Mouse (Mus musculus) midbrain, embryonic 12.5 days (tissue): ENCODE measurements around the gene Lair1. TPM values are rescaled to one million over a fixed set of nuclear protein-coding genes. Genes with fewer than 3 reads are reported as not detected.

Experiments used
- ATAC-seq: fragments of 200-750 bp; cut with Nextera tagmentation; 2 replicates; pipeline ENCODE4 v1.8.0; 2017; ENCODE audit warnings: low read depth, moderate TSS enrichment, moderate library complexity; ENCODE audit not compliant: low FRiP score
- H3K27ac ChIP-seq: fragments of 300-500 bp; sonication (generic); replicated peaks from 2 replicates; pipeline ENCODE4 v1.5.1; 2016; ENCODE audit warnings: mild to moderate bottlenecking
- H3K27me3 ChIP-seq: fragments of 300-500 bp; sonication (generic); 2 replicates; pipeline ENCODE4 v1.6.1; 2016; ENCODE audit warnings: mild to moderate bottlenecking
- H3K36me3 ChIP-seq: fragments of 300-500 bp; sonication (generic); 2 replicates; pipeline ENCODE4 v1.6.1; 2016
- H3K4me1 ChIP-seq: fragments of 300-500 bp; sonication (generic); 2 replicates; pipeline ENCODE4 v1.6.1; 2016
- H3K4me2 ChIP-seq: fragments of 300-500 bp; sonication (generic); replicated peaks from 2 replicates; pipeline ENCODE4 v1.6.1; 2016; ENCODE audit warnings: mild to moderate bottlenecking, moderate library complexity
- H3K4me3 ChIP-seq: fragments of 300-500 bp; sonication (generic); 2 replicates; pipeline ENCODE4 v1.5.1; 2016; ENCODE audit warnings: mild to moderate bottlenecking
- H3K9ac ChIP-seq: fragments of 300-500 bp; sonication (generic); replicated peaks from 2 replicates; pipeline ENCODE4 v1.6.1; 2016; ENCODE audit warnings: mild to moderate bottlenecking, moderate library complexity
- H3K9me3 ChIP-seq: fragments of 300-500 bp; sonication (generic); 2 replicates; pipeline ENCODE4 v1.6.1; 2016; ENCODE audit warnings: mild to moderate bottlenecking
- WGBS: fragments of 180-500 bp; shearing (Covaris S2); methylation state at CpG from one replicate; pipeline ENCODE4 v1.1.7; 2016; 5-methylcytosine and 5-hydroxymethylcytosine counted together
- polyA plus RNA-seq: library from polyadenylated mRNA; unstranded; fragments of >200 nt; fragmentation: Nextera tagmentation; extraction: Ambion mirVana; gene quantifications from 2 replicates; pipeline ENCODE4 v1.2.1, GENCODE M21; 2016

The Lair1 gene
- polyA plus RNA-seq, result 1.4 and 1.7 TPM in 2 replicates

DNA sequence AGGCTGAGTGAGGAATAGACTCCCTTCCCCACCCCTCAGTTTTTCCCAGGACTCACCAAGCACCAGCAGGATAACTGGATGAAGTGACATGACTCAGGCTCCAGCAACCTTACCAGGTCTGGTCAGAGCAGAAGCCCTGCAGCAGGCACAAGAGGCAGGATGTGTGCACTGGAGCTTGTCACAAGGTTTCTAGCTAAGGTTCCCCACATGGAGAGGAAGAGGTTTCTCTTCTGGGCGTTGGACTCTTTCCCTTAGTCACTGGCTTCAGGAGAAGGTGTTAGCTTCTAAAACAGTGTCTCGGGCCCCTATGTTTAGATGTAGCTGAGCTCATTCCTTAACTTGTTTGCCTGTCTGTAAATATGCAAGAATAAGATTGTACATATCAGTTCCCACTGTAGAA is at the start of gene Lair1:
Lair1 (minus strand) TSS at position 192 of the 400 bp plus-strand sequence.
- no peak for ATAC-seq
- Histone ChIP-seq H3K4me3 (no peak within 1 kb of the TSS), H3K36me3 (no peaks in the 10 kb centered on the region), H3K4me2 (no peak within 1 kb of the TSS), H3K9me3 (no peaks in the 10 kb centered on the region), H3K9ac (no peak within 1 kb of the TSS), H3K4me1 (no peaks in the 10 kb centered on the region), H3K27me3 (no peaks in the 10 kb centered on the region), H3K27ac (no peak within 1 kb of the TSS)
- 75% methylated on average over 2 of the region's 2 CpGs for WGBS

DNA sequence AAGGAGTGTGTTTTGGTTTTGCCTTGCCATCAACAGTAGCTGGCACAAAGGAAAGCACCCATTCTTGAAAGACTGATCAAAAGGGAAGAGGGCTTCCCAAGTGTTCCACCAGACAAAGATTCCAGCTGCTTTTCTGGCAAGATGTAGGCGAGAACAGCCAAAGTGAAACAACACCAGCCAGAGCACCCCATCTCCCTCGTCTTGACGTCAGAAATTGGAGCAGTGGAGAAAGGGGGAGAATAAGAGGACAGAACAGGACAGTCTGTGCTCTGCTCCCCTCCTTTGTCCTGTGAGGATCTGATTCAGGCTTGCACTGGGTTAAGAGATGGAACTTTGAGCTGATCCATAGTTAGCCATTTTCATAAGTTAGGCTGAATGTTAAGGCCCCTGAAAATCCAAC is 48.8 kb upstream of the Lair1 start:
- H3K36me3 ChIP-seq, result no peaks in the 10 kb centered on the region
- WGBS, result 52% methylated on average over 3 of the region's 3 CpGs
- no peaks in the 10 kb centered on the region for H3K9me3 ChIP-seq
- H3K4me2 ChIP-seq, result no peak overlapping the region
- H3K4me1 ChIP-seq, result no peaks in the 10 kb centered on the region
- ATAC-seq, result no peak
- no peak overlapping the region for H3K9ac ChIP-seq
- H3K27ac ChIP-seq, result no peak overlapping the region
- H3K4me3 ChIP-seq, result no peak overlapping the region
- H3K27me3 ChIP-seq, result no peaks in the 10 kb centered on the region

DNA sequence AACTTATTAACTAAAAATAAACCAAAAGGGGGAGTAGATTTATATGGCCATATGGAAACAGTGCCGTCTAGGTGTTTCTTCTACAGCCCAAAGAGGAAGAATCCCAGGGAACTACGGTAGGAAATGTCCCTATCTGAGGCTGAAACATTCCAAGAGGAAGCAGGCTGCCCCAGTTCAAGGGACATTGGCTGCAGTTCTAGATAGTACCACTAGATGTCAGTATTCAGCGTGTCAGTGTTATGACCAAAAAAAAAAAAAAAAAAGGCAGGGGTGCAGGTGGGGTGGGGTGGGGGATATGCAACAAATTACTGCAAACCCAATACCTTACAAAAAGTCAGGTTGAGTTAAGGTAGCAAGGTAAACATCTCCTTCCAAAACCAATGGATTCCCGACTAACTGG is 40.4 kb upstream of the Lair1 start:
- no peak for ATAC-seq
- no peaks in the 10 kb centered on the region for H3K4me1 ChIP-seq
- no peak overlapping the region for H3K4me3 ChIP-seq
- no peaks in the 10 kb centered on the region for H3K36me3 ChIP-seq
- no peaks in the 10 kb centered on the region for H3K27me3 ChIP-seq
- no peak overlapping the region for H3K4me2 ChIP-seq
- WGBS, result 19% methylated on average over 4 of the region's 4 CpGs
- no peaks in the 10 kb centered on the region for H3K9me3 ChIP-seq
- H3K9ac ChIP-seq, result no peak overlapping the region
- no peak overlapping the region for H3K27ac ChIP-seq

DNA sequence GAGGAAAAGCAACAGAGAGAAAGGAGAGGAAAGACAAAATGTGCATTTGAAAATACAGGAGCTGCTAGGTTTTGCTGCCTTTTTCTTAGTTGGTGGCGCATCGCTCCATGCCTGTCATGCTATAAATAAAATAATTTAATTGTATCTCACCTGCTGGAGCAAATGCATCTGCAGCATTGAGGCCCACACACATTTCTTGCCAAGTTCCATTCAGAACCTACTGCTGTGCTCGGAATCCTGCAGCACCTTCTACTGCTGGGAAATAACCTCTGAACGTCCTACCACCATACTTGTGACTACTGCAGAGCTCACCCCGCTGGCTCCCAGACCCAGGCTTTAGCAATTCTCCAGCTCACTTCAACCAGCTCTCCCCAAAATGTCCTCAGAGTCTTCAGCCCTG is 38.1 kb upstream of the Lair1 start:
- H3K27ac ChIP-seq, result no peak overlapping the region
- H3K27me3 ChIP-seq, result no peaks in the 10 kb centered on the region
- no peak for ATAC-seq
- no peak overlapping the region for H3K9ac ChIP-seq
- H3K36me3 ChIP-seq, result no peaks in the 10 kb centered on the region
- H3K4me2 ChIP-seq, result no peak overlapping the region
- no peak overlapping the region for H3K4me3 ChIP-seq
- 85% methylated on average over 5 of the region's 5 CpGs for WGBS
- H3K4me1 ChIP-seq, result no peaks in the 10 kb centered on the region
- no peaks in the 10 kb centered on the region for H3K9me3 ChIP-seq

DNA sequence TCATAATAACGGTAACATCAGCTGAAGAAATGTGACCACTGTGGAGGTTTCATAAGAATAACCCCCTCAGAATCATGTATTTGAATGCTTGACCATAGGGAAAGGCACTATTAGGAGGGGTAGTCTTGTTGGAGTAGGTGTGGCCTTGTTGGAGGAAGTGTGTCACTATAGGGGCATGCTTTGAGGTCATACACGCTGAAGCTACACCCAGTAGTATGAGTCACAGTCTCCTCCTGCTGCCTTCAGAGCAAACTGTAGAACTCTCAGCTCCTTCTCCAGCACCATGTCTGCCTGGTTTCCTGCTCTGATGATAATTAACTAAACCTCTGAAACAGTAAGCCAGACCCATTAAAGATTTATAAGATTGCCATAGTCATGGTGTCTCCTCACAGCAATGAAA is 35.8 kb upstream of the Lair1 start:
- no peak for ATAC-seq
- Histone ChIP-seq H3K27ac (no peak overlapping the region), H3K4me3 (no peak overlapping the region), H3K4me2 (no peak overlapping the region), H3K4me1 (no peaks in the 10 kb centered on the region), H3K9me3 (no peaks in the 10 kb centered on the region), H3K27me3 (no peaks in the 10 kb centered on the region), H3K36me3 (no peaks in the 10 kb centered on the region), H3K9ac (no peak overlapping the region)
- 83% methylated on average over 2 of the region's 2 CpGs for WGBS

DNA sequence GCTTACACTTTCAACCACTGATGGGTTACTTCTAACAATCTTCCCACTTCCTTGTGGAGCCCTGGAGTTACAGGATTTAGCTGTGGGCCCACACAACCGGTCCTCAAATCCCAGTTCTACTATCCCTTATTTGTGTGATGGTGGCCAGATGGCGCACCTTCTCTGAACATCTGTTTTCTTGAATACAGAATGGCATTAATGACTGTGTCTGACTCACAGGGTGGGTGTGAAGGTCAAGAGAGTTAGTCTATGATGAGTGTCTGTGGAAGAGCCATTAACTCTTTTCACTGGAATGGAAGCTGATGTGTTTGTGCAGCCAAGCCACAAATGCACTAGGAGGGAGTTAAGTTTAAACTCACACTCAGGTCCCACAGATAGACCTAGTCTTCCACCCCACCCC is 35.3 kb upstream of the Lair1 start:
- H3K27ac ChIP-seq, result no peak overlapping the region

DNA sequence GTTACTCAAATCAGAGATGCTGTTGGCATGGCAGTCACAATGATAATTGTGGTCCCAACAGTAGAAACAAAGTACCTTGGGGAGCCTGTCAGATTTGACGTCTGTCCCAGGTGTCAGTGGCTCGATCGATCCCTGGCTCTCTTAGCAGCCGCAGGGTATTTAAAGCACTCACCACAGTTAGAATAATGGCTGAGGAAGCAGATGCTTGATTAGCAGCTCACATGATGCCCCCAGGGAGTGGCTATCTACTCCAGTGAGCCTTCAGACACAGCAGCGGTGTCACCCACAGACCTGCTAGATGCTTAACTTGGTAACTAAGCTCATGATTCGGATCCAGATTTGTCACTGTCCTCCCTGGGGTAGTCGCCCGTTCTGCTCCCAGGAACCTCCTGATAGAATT is 28.2 kb upstream of the Lair1 start:
- ATAC-seq, result no peak
- H3K27ac ChIP-seq, result no peak overlapping the region
- 56% methylated on average over 8 of the region's 8 CpGs for WGBS
- H3K27me3 ChIP-seq, result no peaks in the 10 kb centered on the region
- H3K9ac ChIP-seq, result no peak overlapping the region
- H3K4me3 ChIP-seq, result no peak overlapping the region
- H3K4me2 ChIP-seq, result no peak overlapping the region
- no peaks in the 10 kb centered on the region for H3K36me3 ChIP-seq
- no peaks in the 10 kb centered on the region for H3K9me3 ChIP-seq
- no peaks in the 10 kb centered on the region for H3K4me1 ChIP-seq

More for the DNA sequence above, 35.3 kb upstream of the Lair1 start:
- WGBS, result 81% methylated on average over 2 of the region's 2 CpGs
- no peaks in the 10 kb centered on the region for H3K4me1 ChIP-seq
- no peaks in the 10 kb centered on the region for H3K36me3 ChIP-seq
- no peaks in the 10 kb centered on the region for H3K27me3 ChIP-seq
- no peak overlapping the region for H3K4me3 ChIP-seq
- no peak overlapping the region for H3K9ac ChIP-seq
- no peak for ATAC-seq
- H3K9me3 ChIP-seq, result no peaks in the 10 kb centered on the region
- no peak overlapping the region for H3K4me2 ChIP-seq

DNA sequence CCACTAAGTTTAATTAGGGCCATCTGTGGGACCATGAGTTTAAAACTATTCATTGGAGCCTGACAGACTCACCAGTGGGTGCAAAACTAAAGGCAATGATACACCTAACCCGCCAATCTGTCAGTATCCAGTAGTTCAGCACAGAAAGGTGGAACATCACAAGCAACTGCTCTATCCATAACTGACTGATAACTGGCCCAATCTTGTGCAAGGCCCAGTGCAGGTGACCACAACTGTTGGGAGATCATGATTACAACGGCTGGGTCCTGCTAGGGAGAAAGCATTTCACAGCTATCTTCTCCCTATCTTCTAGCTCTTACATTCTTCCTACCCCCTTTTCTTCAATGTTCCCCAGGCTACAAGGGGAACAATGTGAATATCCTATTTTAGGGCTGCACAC is 25.7 kb upstream of the Lair1 start:
- Histone ChIP-seq H3K9ac (no peak overlapping the region), H3K4me1 (no peaks in the 10 kb centered on the region), H3K36me3 (no peaks in the 10 kb centered on the region), H3K4me2 (no peak overlapping the region), H3K9me3 (no peaks in the 10 kb centered on the region), H3K27me3 (no peaks in the 10 kb centered on the region), H3K4me3 (no peak overlapping the region), H3K27ac (no peak overlapping the region)
- ATAC-seq, result no peak
- WGBS, result 90% methylated on average over 2 of the region's 2 CpGs

DNA sequence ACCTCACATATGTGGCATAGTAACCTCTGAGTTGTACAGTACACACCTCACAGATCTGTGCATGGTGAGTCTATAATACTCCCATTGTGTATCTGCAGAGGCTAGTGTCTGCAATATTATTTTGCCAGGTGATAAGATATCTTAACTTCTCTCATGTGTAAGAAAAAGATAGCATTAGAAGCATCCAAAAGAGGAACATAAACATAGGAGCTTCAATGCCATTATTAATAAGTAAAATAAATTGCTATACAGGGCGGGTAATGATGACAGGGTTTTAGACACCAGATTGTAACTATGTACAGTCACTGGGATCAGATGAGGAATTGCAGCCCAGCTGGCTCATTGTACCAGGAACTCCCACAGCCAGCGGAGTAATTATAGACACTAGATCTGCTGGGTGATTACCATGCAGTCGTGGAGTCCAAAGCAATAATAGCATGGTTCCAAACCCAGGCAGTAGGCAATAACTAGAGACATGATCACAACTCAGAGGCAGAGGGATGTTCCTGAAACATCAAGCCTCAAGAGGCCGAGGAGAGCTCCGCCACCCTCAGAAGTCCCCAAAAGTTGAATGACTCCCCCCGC is 25.0 kb upstream of the Lair1 start:
- no peak for ATAC-seq
- Histone ChIP-seq H3K4me1 (no peaks in the 10 kb centered on the region), H3K36me3 (no peaks in the 10 kb centered on the region), H3K4me3 (no peak overlapping the region), H3K9ac (no peak overlapping the region), H3K9me3 (no peaks in the 10 kb centered on the region), H3K27ac (no peak overlapping the region), H3K4me2 (no peak overlapping the region), H3K27me3 (no peaks in the 10 kb centered on the region)
- WGBS, result 86% methylated on average over 6 of the region's 6 CpGs

DNA sequence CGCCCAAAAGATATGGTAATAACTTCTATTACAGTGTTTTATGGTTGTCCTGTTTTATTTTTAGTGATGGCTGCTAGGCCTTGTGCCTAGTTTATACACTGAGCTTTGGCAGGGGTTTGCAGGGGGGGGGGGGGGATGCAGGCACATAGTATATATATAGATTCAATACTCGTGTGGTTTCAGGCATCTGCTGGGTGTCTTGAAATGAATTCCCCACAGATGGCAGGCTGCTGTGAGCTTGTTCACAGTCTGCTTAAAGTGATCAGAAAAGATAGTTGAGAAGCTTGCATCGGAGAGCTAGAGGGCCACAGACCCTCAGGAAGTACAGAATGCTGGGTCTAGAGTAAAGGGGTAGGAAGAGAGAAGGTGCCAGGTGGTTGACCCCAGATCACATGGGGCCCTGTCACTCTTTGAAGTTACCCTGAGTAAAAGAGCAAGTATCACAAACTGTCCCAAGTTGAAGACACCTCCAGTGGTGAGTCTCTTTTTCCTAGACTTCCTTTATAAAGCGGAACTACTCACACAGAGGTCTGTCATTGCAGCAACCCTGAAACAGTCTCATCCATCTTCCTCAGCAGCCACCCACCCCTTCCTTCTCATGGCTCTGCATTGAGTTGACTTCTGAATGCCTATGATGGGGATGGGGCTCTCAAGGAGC is 24.4 kb upstream of the Lair1 start:
- Histone ChIP-seq H3K27me3 (no peaks in the 10 kb centered on the region), H3K36me3 (no peaks in the 10 kb centered on the region), H3K9ac (no peak overlapping the region), H3K4me2 (no peak overlapping the region), H3K9me3 (no peaks in the 10 kb centered on the region), H3K4me3 (no peak overlapping the region), H3K27ac (no peak overlapping the region), H3K4me1 (no peaks in the 10 kb centered on the region)
- ATAC-seq, result no peak
- 80% methylated on average over 4 of the region's 4 CpGs for WGBS

DNA sequence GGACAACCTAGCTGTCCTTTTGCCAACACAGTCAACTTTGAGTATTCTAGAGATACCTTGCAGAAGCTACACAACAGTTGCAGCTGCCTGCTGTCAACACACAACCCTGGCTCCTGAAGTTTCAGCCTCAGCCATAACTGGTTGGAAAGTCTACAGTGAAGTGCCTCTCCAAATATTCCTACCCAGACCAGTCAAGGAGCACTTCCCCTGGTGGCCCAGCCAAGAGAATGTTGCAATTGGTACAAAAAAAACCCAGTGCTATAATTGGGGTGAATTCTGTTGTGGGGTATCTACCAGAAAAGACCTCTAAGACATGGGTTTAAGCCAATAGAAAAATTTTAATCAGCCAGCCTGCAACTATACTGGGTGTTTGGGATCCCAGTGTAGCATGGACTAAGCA is 22.6 kb upstream of the Lair1 start:
- Histone ChIP-seq H3K36me3 (no peaks in the 10 kb centered on the region), H3K4me1 (no peaks in the 10 kb centered on the region), H3K9ac (no peak overlapping the region), H3K4me3 (no peak overlapping the region), H3K4me2 (no peak overlapping the region), H3K27me3 (no peaks in the 10 kb centered on the region), H3K9me3 (no peaks in the 10 kb centered on the region), H3K27ac (no peak overlapping the region)
- ATAC-seq, result no peak

DNA sequence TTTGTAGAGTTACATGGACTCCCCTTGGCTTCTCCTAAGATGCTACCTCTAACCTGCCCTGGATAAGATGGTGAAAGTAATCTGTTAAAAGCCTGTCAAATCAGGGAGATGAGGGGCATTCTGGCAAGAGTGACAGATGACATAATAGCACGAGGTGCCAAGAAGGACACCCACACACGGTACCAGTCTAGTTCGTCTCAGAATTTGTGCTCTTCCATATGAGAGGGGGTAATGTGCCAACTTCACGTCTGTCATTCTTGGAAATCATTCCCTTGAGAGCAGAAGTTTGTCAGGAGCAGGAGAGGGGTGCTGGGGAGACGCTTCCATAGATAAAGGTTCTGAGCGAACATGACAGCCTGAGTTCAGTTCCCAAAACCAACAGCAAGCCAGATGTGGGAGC is 21.2 kb upstream of the Lair1 start:
- no peak overlapping the region for H3K27ac ChIP-seq
- no peaks in the 10 kb centered on the region for H3K27me3 ChIP-seq
- no peak overlapping the region for H3K9ac ChIP-seq
- no peak overlapping the region for H3K4me2 ChIP-seq
- no peaks in the 10 kb centered on the region for H3K9me3 ChIP-seq
- WGBS, result 82% methylated on average over 6 of the region's 6 CpGs
- ATAC-seq, result no peak
- H3K36me3 ChIP-seq, result no peaks in the 10 kb centered on the region
- H3K4me3 ChIP-seq, result no peak overlapping the region
- H3K4me1 ChIP-seq, result no peaks in the 10 kb centered on the region

DNA sequence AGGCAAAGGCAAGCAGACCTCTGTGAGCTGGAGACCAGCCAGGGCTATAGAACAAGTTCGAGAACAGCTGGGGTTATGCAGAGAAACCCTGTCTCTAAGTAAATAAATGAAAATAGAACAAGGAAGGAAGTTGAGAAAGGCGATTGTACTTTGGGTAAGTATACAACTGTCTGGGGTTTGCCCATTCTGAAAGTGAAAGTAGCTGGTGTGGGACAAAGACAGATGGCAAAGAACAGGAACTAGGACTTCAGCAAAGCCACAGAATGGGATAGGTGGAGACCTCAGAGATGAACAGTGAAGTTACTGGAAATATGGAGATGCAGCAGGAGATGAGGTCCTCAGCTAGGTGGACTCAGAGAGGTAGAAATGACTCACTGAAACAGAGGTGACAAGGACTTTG is 19.8 kb upstream of the Lair1 start:
- H3K4me2 ChIP-seq, result no peak overlapping the region
- H3K36me3 ChIP-seq, result no peaks in the 10 kb centered on the region
- H3K27me3 ChIP-seq, result no peaks in the 10 kb centered on the region
- H3K9me3 ChIP-seq, result no peaks in the 10 kb centered on the region
- H3K9ac ChIP-seq, result no peak overlapping the region
- H3K4me1 ChIP-seq, result no peaks in the 10 kb centered on the region
- WGBS, result 68% methylated on average over 2 of the region's 2 CpGs
- no peak overlapping the region for H3K4me3 ChIP-seq
- ATAC-seq, result no peak
- no peak overlapping the region for H3K27ac ChIP-seq
